7 mouse cellular contexts compared by ENCODE assay signal in genomic region chr11:90170014-90170320, GRCm38 (mm10). TPM values are rescaled to one million over a fixed set of nuclear protein-coding genes. Genes with fewer than 3 reads are reported as not detected.
DNase-seq lines count a peak whose midpoint lies in the region; ATAC-seq and TF ChIP-seq lines count a peak whose summit lies in the region.

No protein-coding gene starts in this region.

- no peaks in the 10 kb centered on the region for H3K36me3 ChIP-seq in forebrain, embryonic 11.5 days (ENCODE audit: control insufficient read depth, insufficient read depth, low read length)
- no peaks in the 10 kb centered on the region for H3K36me3 ChIP-seq in lung, postnatal 0 days (ENCODE audit: insufficient read depth, low read length)

- peak; percentile 86 for DNase-seq in NIH3T3 (ENCODE audit: low read depth)
- peak; percentile 69 for DNase-seq in brain, embryonic 18.5 days (ENCODE audit: low read depth, low spot score)
- DNase-seq in forebrain, embryonic 11.5 days (ENCODE audit: low spot score), result peak; percentile 81
- DNase-seq in layer of hippocampus, adult 9-10 months (ENCODE audit: low spot score), result peak; percentile 53
- DNase-seq in lung, postnatal 0 days (ENCODE audit: low spot score), result peak; percentile 84
- peak; percentile 80 for DNase-seq in retina, postnatal 1 day

- 3% methylated on average over 7 of the region's 7 CpGs for WGBS in forebrain, embryonic 11.5 days
- 3% methylated on average over 7 of the region's 7 CpGs for WGBS in lung, postnatal 0 days

- peak; percentile 84 for ATAC-seq in forebrain, embryonic 11.5 days (replicated peaks; ENCODE audit: low FRiP score)
- peak; percentile 84 to 86 for ATAC-seq in hematopoietic stem cell, adult 5-6 weeks (replicated peaks in 1 of 2; ENCODE audit: insufficient read depth in 1 of 2, low FRiP score in 2 of 2, low TSS enrichment in 1 of 2, low read depth in 1 of 2, poor library complexity in 2 of 2, severe bottlenecking in 2 of 2)
- ATAC-seq in lung, postnatal 0 days, result peak; percentile 85

- no peaks in the 10 kb centered on the region; the same call in 1 of the 2 replicates for H3K4me1 ChIP-seq in forebrain, embryonic 11.5 days (replicated peaks; ENCODE audit: control insufficient read depth, insufficient read depth, low read length)
- no peaks in the 10 kb centered on the region for H3K4me1 ChIP-seq in lung, postnatal 0 days (ENCODE audit: insufficient read depth, low read depth, low read length)

- H3K9ac ChIP-seq in forebrain, embryonic 11.5 days (ENCODE audit: low read length), result no peak overlapping the region
- H3K9ac ChIP-seq in lung, postnatal 0 days (replicated peaks; ENCODE audit: low read depth), result no peak overlapping the region

- H3K27ac ChIP-seq in forebrain, embryonic 11.5 days (ENCODE audit: low read depth, low read length), result no peak overlapping the region
- no peak overlapping the region for H3K27ac ChIP-seq in lung, postnatal 0 days (ENCODE audit: low read length)

- peak; percentile 99 for TF ChIP-seq CTCF in lung, postnatal 0 days (IDR thresholded peaks at IDR 0.05)

- no peak overlapping the region for H3K4me3 ChIP-seq in forebrain, embryonic 11.5 days (ENCODE audit: low read depth, low read length)
- no peak overlapping the region for H3K4me3 ChIP-seq in lung, postnatal 0 days (ENCODE audit: low read depth, low read length)

- H3K4me2 ChIP-seq in forebrain, embryonic 11.5 days (ENCODE audit: low read depth, low read length, severe bottlenecking), result peak overlapping the region; percentile 44
- H3K4me2 ChIP-seq in lung, postnatal 0 days (replicated peaks; ENCODE audit: low read depth, low read length), result peak overlapping the region; percentile 44

- no peaks in the 10 kb centered on the region for H3K27me3 ChIP-seq in forebrain, embryonic 11.5 days (ENCODE audit: control insufficient read depth, insufficient read depth, low read length)
- no peaks in the 10 kb centered on the region for H3K27me3 ChIP-seq in lung, postnatal 0 days (replicated peaks; ENCODE audit: insufficient read depth, low read length)

- peak; percentile 21; the same call in 1 of the 2 replicates for TF ChIP-seq EP300 in lung, postnatal 0 days (IDR thresholded peaks at IDR 0.05)

- H3K9me3 ChIP-seq in forebrain, embryonic 11.5 days (ENCODE audit: control insufficient read depth, low read length), result no peaks in the 10 kb centered on the region
- H3K9me3 ChIP-seq in lung, postnatal 0 days (ENCODE audit: low read length), result no peaks in the 10 kb centered on the region

RNA-seq across cellular contexts. Expression of gene Gm45716, which starts 17.5 kb away (rescaled TPM):
- polyA plus RNA-seq in forebrain, embryonic 11.5 days (2014; fragmentation: Nextera tagmentation; extraction: Ambion mirVana), result 18.0 and 19.3 TPM in 2 replicates
- total RNA-seq in hematopoietic stem cell, adult 5-6 weeks (2017), result 3.8 and 11.2 TPM in 2 replicates
- 11.8 and 11.9 TPM in 2 replicates for polyA plus RNA-seq in lung, postnatal 0 days (2015; fragmentation: Nextera tagmentation; extraction: Ambion mirVana)
